Mouse (Mus musculus) limb, embryonic 15.5 days (tissue): ENCODE results near the gene Stard8. TPM values are rescaled to one million over a fixed set of nuclear protein-coding genes. Genes with fewer than 3 reads are reported as not detected.
"Not testable (repeated sequence)": the region's sequence is repeated elsewhere in the genome, so short reads cannot be mapped to it uniquely, and the experiment has no call there.

Source experiments
- ATAC-seq: fragments of 200-750 bp; cut with Nextera tagmentation; 2 replicates; pipeline ENCODE4 v1.8.0; 2017; ENCODE audit warnings: low read depth, moderate TSS enrichment; ENCODE audit not compliant: insufficient number of reproducible peaks, low FRiP score, low TSS enrichment
- H3K27ac ChIP-seq: fragments of 300-500 bp; sonication (generic); 2 replicates; pipeline ENCODE4 v1.5.1; 2015; ENCODE audit warnings: moderate library complexity, mild to moderate bottlenecking, inconsistent platforms
- H3K27me3 ChIP-seq: fragments of 300-500 bp; sonication (generic); 2 replicates; pipeline ENCODE4 v1.6.1; 2015; ENCODE audit warnings: inconsistent platforms
- H3K36me3 ChIP-seq: fragments of 300-500 bp; sonication (generic); 2 replicates; pipeline ENCODE4 v1.6.1; 2015; ENCODE audit warnings: inconsistent platforms
- H3K4me1 ChIP-seq: fragments of 300-500 bp; sonication (generic); 2 replicates; pipeline ENCODE4 v1.6.1; 2015; ENCODE audit warnings: inconsistent platforms
- H3K4me2 ChIP-seq: fragments of 300-500 bp; sonication (generic); 2 replicates; pipeline ENCODE4 v1.6.1; 2015; ENCODE audit warnings: mild to moderate bottlenecking, inconsistent platforms
- H3K4me3 ChIP-seq: fragments of 300-500 bp; sonication (generic); 2 replicates; pipeline ENCODE4 v1.5.1; 2015; ENCODE audit warnings: mild to moderate bottlenecking, inconsistent platforms
- H3K9ac ChIP-seq: fragments of 300-500 bp; sonication (generic); 2 replicates; pipeline ENCODE4 v1.6.1; 2015; ENCODE audit warnings: inconsistent platforms
- H3K9me3 ChIP-seq: fragments of 300-500 bp; sonication (generic); 2 replicates; pipeline ENCODE4 v1.6.1; 2016; ENCODE audit warnings: inconsistent platforms
- WGBS: fragments of 180-500 bp; shearing (Covaris S2); methylation state at CpG from one replicate; pipeline ENCODE4 v1.1.7; 2015; 5-methylcytosine and 5-hydroxymethylcytosine counted together
- polyA plus RNA-seq: library from polyadenylated mRNA; unstranded; fragments of >200 nt; fragmentation: Nextera tagmentation; extraction: Ambion mirVana; gene quantifications from 2 replicates; pipeline ENCODE4 v1.2.1, GENCODE M21; 2015

Stard8 gene
- polyA plus RNA-seq, 1 experiment from 2014 or later: 8.5 TPM

DNA sequence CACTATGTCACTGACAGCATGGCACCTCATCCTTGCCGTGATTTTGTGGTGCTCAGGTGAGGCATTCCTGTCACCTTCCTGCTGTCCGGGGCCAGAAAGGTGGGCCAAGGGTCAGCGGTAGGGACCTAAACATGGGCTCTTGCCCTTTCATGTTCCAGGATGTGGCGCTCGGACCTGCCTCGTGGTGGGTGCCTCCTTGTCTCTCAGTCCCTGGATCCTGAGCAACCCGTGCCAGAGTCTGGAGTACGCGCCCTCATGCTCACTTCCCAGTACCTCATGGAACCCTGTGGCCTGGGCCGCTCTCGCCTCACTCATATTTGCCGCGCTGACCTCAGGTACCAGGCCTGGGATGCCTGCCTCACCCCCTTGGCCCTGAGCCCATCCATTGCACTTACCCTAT lies 69.5 kb downstream of the Stard8 start:
- Histone ChIP-seq H3K9ac (no peak overlapping the region), H3K4me1 (no peaks in the 10 kb centered on the region), H3K27me3 (peaks cover 7% of the 10 kb centered on the region; the same call in 1 of the 2 replicates), H3K4me3 (no peak overlapping the region), H3K36me3 (no peaks in the 10 kb centered on the region), H3K4me2 (no peak overlapping the region), H3K9me3 (no peaks in the 10 kb centered on the region), H3K27ac (no peak overlapping the region)
- WGBS: 95% methylated on average over 13 of the region's 13 CpGs
- no peak for ATAC-seq

DNA sequence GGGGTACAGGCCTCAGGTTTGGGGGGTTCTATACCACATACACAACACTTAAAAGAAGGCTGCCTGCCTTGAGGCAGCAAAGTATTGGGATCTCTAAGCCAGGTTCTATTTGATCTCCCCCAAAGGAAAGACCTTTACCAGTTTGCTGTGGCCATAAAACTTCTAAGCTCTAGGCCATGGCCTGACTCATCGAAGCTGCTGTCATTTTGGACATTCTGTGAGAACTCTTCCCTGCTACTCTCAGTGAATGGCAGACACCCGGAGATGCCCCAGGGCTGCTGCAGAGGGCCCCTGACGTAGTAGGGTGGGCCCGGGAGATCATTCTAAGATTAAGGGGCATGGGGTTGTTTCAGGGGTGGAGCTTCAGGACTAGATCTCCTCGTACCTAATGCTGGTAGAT lies 72.1 kb downstream of the Stard8 start:
- H3K36me3 ChIP-seq: no peaks in the 10 kb centered on the region
- no peak overlapping the region for H3K27ac ChIP-seq
- 70% methylated on average over 5 of the region's 5 CpGs for WGBS
- no peaks in the 10 kb centered on the region for H3K4me1 ChIP-seq
- no peak overlapping the region for H3K4me2 ChIP-seq
- H3K4me3 ChIP-seq: no peak overlapping the region
- peaks cover 3% of the 10 kb centered on the region; the same call in 1 of the 2 replicates for H3K27me3 ChIP-seq
- no peak for ATAC-seq
- H3K9ac ChIP-seq: no peak overlapping the region
- H3K9me3 ChIP-seq: no peaks in the 10 kb centered on the region

DNA sequence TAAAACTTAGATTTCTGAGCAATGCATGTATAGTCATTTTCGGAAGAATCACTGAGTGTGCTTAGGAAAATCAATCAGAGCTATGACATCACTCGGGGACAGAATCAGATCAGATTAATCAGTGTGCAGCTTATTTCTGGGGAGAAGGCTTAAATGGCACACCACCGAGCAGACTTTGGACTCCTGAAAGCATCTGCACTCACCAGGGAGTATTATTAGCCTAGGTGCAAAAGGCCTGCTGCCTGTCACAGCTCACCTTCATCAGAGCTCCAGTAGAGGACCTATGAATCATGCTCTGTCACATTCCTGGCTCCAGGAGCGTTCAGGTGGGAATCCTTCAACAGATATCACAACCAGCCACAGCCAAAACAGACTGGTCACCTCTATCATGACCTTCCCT lies 73.4 kb downstream of the Stard8 start:
- H3K9ac ChIP-seq: no peak overlapping the region
- ATAC-seq: no peak
- H3K27me3 ChIP-seq: no peaks in the 10 kb centered on the region
- H3K9me3 ChIP-seq: no peaks in the 10 kb centered on the region
- no peaks in the 10 kb centered on the region for H3K4me1 ChIP-seq
- no peaks in the 10 kb centered on the region for H3K36me3 ChIP-seq
- H3K27ac ChIP-seq: no peak overlapping the region
- WGBS: 65% methylated on average over 4 of the region's 4 CpGs
- H3K4me3 ChIP-seq: no peak overlapping the region
- H3K4me2 ChIP-seq: no peak overlapping the region

DNA sequence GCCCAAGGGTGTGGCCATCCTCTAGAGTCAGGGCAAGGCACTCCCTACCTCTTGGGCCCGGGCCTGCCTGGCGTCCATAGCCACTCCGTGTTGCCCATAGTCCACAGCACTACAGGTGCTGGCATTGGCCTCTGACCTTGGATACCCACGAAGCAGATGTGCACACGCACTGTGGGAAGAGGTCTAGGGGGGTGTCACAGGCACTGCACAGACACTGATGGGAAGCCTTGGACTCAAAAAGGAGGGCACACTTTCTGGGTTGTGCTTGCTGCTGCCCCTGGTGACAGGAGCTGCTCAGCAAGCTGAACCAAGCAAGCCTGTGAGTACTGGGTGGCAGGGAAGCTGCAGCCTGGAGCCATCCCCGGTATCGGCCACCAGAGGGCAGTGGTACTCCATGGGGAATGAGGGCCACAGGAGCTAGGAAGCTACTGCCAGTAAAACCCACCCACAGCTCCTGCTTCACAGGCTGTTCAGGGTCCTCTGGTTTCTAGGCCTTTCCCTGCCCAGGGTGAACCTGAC lies 75.4 kb downstream of the Stard8 start:
- 74% methylated on average over 5 of the region's 7 CpGs for WGBS

DNA sequence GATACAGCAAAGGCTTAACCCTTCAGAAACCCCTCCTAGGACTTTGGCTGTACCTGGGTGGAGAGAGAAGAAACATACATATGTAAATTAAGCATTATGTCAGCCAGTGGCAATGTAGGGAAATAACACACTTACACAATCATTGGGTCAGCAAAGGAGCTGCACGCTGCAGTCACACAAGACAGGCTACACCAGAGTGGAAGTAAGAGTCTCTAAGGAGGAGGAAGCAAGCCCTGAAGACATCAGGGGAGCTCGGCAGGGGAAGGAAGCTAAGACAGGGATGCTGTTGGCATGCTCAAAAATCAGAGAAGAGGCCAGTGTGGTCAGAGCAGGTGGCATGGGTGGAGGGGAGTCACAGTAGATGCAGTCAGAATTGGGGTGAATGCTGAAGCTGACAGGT lies 89.7 kb downstream of the Stard8 start:
- H3K27ac ChIP-seq: no peak overlapping the region
- H3K36me3 ChIP-seq: no peaks in the 10 kb centered on the region
- H3K4me3 ChIP-seq: no peak overlapping the region
- no peaks in the 10 kb centered on the region for H3K9me3 ChIP-seq
- no peaks in the 10 kb centered on the region for H3K4me1 ChIP-seq
- no peak for ATAC-seq
- 59% methylated on average over 2 of the region's 2 CpGs for WGBS
- no peak overlapping the region for H3K4me2 ChIP-seq
- H3K9ac ChIP-seq: no peak overlapping the region
- H3K27me3 ChIP-seq: peaks cover 31% of the 10 kb centered on the region

More for the DNA sequence above, 75.4 kb downstream of the Stard8 start:
- H3K36me3 ChIP-seq, H3K27me3 ChIP-seq, H3K9ac ChIP-seq, ATAC-seq, H3K4me1 ChIP-seq, H3K9me3 ChIP-seq, H3K4me2 ChIP-seq, H3K4me3 ChIP-seq, H3K27ac ChIP-seq: not testable (repeated sequence)

DNA sequence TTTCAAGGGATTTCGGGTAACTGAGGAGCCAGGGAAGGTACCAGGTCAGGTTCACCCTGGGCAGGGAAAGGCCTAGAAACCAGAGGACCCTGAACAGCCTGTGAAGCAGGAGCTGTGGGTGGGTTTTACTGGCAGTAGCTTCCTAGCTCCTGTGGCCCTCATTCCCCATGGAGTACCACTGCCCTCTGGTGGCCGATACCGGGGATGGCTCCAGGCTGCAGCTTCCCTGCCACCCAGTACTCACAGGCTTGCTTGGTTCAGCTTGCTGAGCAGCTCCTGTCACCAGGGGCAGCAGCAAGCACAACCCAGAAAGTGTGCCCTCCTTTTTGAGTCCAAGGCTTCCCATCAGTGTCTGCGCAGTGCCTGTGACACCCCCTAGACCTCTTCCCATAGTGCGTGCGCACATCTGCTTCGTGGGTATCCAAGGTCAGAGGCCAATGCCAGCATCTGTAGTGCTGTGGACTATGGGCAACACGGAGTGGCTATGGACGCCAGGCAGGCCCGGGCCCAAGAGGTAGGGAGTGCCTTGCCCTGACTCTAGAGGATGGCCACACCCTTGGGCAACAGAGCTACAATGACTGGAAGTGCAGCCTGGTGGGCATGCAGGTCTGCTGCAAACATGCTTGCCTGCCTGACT lies 108.2 kb downstream of the Stard8 start:
- 74% methylated on average over 7 of the region's 10 CpGs for WGBS
- not testable (repeated sequence) for H3K36me3 ChIP-seq, H3K27me3 ChIP-seq, H3K4me3 ChIP-seq, H3K4me2 ChIP-seq, H3K9ac ChIP-seq, ATAC-seq, H3K4me1 ChIP-seq, H3K27ac ChIP-seq, H3K9me3 ChIP-seq

DNA sequence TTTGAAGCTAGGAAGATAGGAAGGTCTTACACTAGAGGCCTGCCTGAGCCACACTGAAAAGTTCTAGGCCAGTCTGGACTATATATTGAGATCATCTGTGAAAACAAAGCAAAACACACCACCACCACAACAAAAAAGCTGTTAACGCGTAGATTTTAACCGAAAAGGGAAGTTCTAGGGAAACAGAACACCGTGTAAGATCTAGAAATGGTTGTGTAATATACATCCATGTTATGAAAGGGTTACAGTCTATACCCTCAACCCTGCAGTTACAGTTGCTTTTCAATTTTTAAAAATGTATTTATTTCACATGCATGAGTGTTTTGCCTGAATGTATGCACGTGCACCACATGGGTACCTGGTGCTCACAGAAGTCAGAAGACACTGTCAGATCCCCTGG lies 116.5 kb downstream of the Stard8 start:
- 0 out of 2 replicates have a peak, but pooled peaks cover 6% of the 10 kb centered on the region for H3K27me3 ChIP-seq
- no peak overlapping the region for H3K27ac ChIP-seq
- 83% methylated on average over 5 of the region's 5 CpGs for WGBS
- H3K9ac ChIP-seq: no peak overlapping the region
- H3K36me3 ChIP-seq: no peaks in the 10 kb centered on the region
- H3K9me3 ChIP-seq: no peaks in the 10 kb centered on the region
- H3K4me1 ChIP-seq: no peaks in the 10 kb centered on the region
- no peak for ATAC-seq
- no peak overlapping the region for H3K4me3 ChIP-seq
- no peak overlapping the region for H3K4me2 ChIP-seq

Other genes starting within 250 kb of the Stard8 start
- gene Ophn1, start 112.2 kb upstream of the Stard8 start, polyA plus RNA-seq: 26.3 and 28.4 TPM in 2 replicates
- gene Yipf6, start 66.9 kb upstream of the Stard8 start, polyA plus RNA-seq: 19.3 and 21.0 TPM in 2 replicates
- 36.8 and 37.1 TPM in 2 replicates for gene Efnb1, start 132.9 kb downstream of the Stard8 start, polyA plus RNA-seq